Comparison of ENCODE assay signal across 9 mouse cellular contexts in genomic region chr4:3069341-3069740, GRCm38 (mm10).
DNase-seq lines count a peak whose midpoint lies in the region; ATAC-seq and TF ChIP-seq lines count a peak whose summit lies in the region.
"Had no signal": no experiment of that assay in that cellular context is flagged by ENCODE, and none has a peak within 500 bp of the region (broad histone marks: within the 10 kb centered on the region; RNA-seq: fewer than 3 reads in every experiment).

No protein-coding gene starts in this region.

- no peak for TF ChIP-seq CTCF in lung, embryonic 14.5 days (IDR thresholded peaks at IDR 0.05; ENCODE audit: low read depth)

- H3K36me3 ChIP-seq in lung, embryonic 14.5 days (ENCODE audit: insufficient read depth), result no peaks in the 10 kb centered on the region
- H3K36me3 ChIP-seq in heart, embryonic 15.5 days, result no peaks in the 10 kb centered on the region
- H3K36me3 ChIP-seq in intestine, embryonic 15.5 days, result no peaks in the 10 kb centered on the region
- H3K36me3 ChIP-seq in midbrain, embryonic 16.5 days (ENCODE audit: control insufficient read depth, insufficient read depth, low read length), result no peaks in the 10 kb centered on the region
- H3K36me3 ChIP-seq: embryonic facial prominence, embryonic 13.5 days had no signal

- no peaks in the 10 kb centered on the region for H3K4me1 ChIP-seq in lung, embryonic 14.5 days (ENCODE audit: insufficient read depth)
- no peaks in the 10 kb centered on the region for H3K4me1 ChIP-seq in heart, embryonic 15.5 days (replicated peaks)
- H3K4me1 ChIP-seq in intestine, embryonic 15.5 days (replicated peaks), result no peaks in the 10 kb centered on the region
- no peaks in the 10 kb centered on the region for H3K4me1 ChIP-seq in midbrain, embryonic 16.5 days (ENCODE audit: control insufficient read depth, insufficient read depth, low read length)
- H3K4me1 ChIP-seq: embryonic facial prominence, embryonic 13.5 days had no signal

- 58% methylated on average over 1 of the region's 1 CpGs for WGBS in lung, embryonic 14.5 days
- WGBS in heart, embryonic 15.5 days, result 47% methylated on average over 1 of the region's 1 CpGs
- WGBS in intestine, embryonic 15.5 days, result 47% methylated on average over 1 of the region's 1 CpGs
- WGBS in midbrain, embryonic 16.5 days, result 64% methylated on average over 1 of the region's 1 CpGs

- H3K9me3 ChIP-seq in lung, embryonic 14.5 days (ENCODE audit: low read depth, low read length), result peaks cover 59% of the 10 kb centered on the region
- peaks cover 32% of the 10 kb centered on the region for H3K9me3 ChIP-seq in heart, embryonic 15.5 days (replicated peaks)
- peaks cover 18% of the 10 kb centered on the region for H3K9me3 ChIP-seq in intestine, embryonic 15.5 days
- peaks cover 62% of the 10 kb centered on the region for H3K9me3 ChIP-seq in midbrain, embryonic 16.5 days (replicated peaks; ENCODE audit: control insufficient read depth, low read length, poor library complexity, severe bottlenecking)

- H3K4me2 ChIP-seq in lung, embryonic 14.5 days, result no peak overlapping the region
- H3K4me2 ChIP-seq in heart, embryonic 15.5 days, result no peak overlapping the region
- H3K4me2 ChIP-seq in intestine, embryonic 15.5 days (replicated peaks), result no peak overlapping the region
- no peak overlapping the region for H3K4me2 ChIP-seq in midbrain, embryonic 16.5 days (ENCODE audit: low read length)
- H3K4me2 ChIP-seq: embryonic facial prominence, embryonic 13.5 days had no signal

- H3K27ac ChIP-seq in lung, embryonic 14.5 days (ENCODE audit: low read depth), result no peak overlapping the region
- H3K27ac ChIP-seq in heart, embryonic 15.5 days, result no peak overlapping the region
- H3K27ac ChIP-seq in intestine, embryonic 15.5 days, result no peak overlapping the region
- no peak overlapping the region for H3K27ac ChIP-seq in midbrain, embryonic 16.5 days (ENCODE audit: low read length)
- H3K27ac ChIP-seq: embryonic facial prominence, embryonic 13.5 days had no signal

- H3K9ac ChIP-seq in lung, embryonic 14.5 days, result no peak overlapping the region
- H3K9ac ChIP-seq in heart, embryonic 15.5 days, result no peak overlapping the region
- no peak overlapping the region for H3K9ac ChIP-seq in intestine, embryonic 15.5 days
- H3K9ac ChIP-seq in midbrain, embryonic 16.5 days (ENCODE audit: low read depth, low read length), result no peak overlapping the region
- H3K9ac ChIP-seq: embryonic facial prominence, embryonic 13.5 days had no signal

- no peaks in the 10 kb centered on the region for H3K27me3 ChIP-seq in lung, embryonic 14.5 days (ENCODE audit: insufficient read depth, low read length)
- no peaks in the 10 kb centered on the region for H3K27me3 ChIP-seq in heart, embryonic 15.5 days
- H3K27me3 ChIP-seq in intestine, embryonic 15.5 days (replicated peaks), result no peaks in the 10 kb centered on the region
- no peaks in the 10 kb centered on the region for H3K27me3 ChIP-seq in midbrain, embryonic 16.5 days (ENCODE audit: control insufficient read depth, insufficient read depth, low read depth, low read length)
- H3K27me3 ChIP-seq: embryonic facial prominence, embryonic 13.5 days had no signal

- peak; percentile 18; the same call in 1 of the 2 replicates for ATAC-seq in lung, embryonic 14.5 days (ENCODE audit: insufficient read depth)
- peak; percentile 23; the same call in 1 of the 2 replicates for ATAC-seq in heart, embryonic 15.5 days (replicated peaks; ENCODE audit: insufficient number of reproducible peaks, insufficient read depth, low FRiP score, low read depth)
- ATAC-seq in intestine, embryonic 15.5 days, result 0 out of 2 replicates have a peak, but pooled peaks have one; percentile 15
- 0 out of 2 replicates have a peak, but pooled peaks have one; percentile 16 for ATAC-seq in midbrain, embryonic 16.5 days

- no peak for DNase-seq in lung, embryonic 14.5 days
- DNase-seq in lung, postnatal 25 days (ENCODE audit: low spot score), result no peak
- no peak for DNase-seq in frontal cortex, postnatal 25 days (ENCODE audit: low spot score in 2 of 2)
- DNase-seq in embryo, embryonic 10.5 days (ENCODE audit: low spot score), result no peak
- DNase-seq in retina, postnatal 1 day, result no peak

- no peak overlapping the region for H3K4me3 ChIP-seq in lung, embryonic 14.5 days (ENCODE audit: low read depth, low read length)
- no peak overlapping the region for H3K4me3 ChIP-seq in heart, embryonic 15.5 days
- H3K4me3 ChIP-seq in intestine, embryonic 15.5 days (replicated peaks), result no peak overlapping the region
- H3K4me3 ChIP-seq in midbrain, embryonic 16.5 days (ENCODE audit: low read depth, low read length), result no peak overlapping the region
- H3K4me3 ChIP-seq: embryonic facial prominence, embryonic 13.5 days had no signal
